Mouse (Mus musculus) heart, embryonic 11.5 days (tissue): ENCODE measurements around the gene Zmiz1. TPM values are rescaled to one million over a fixed set of nuclear protein-coding genes. Genes with fewer than 3 reads are reported as not detected.

Experiments used
- ATAC-seq: fragments of 200-750 bp; cut with Nextera tagmentation; replicated peaks from 2 replicates; pipeline ENCODE4 v1.8.0; 2017; ENCODE audit warnings: moderate library complexity; ENCODE audit not compliant: insufficient number of reproducible peaks, low FRiP score, low TSS enrichment
- H3K27ac ChIP-seq: fragments of 300-500 bp; sonication (generic); 2 replicates; pipeline ENCODE4 v1.5.1; 2014; ENCODE audit warnings: mild to moderate bottlenecking, low read depth, low read length
- H3K27me3 ChIP-seq: fragments of 300-500 bp; sonication (generic); 2 replicates; pipeline ENCODE4 v1.6.1; 2014; ENCODE audit warnings: mild to moderate bottlenecking, low read length, mixed read lengths; ENCODE audit not compliant: control insufficient read depth, insufficient read depth
- H3K36me3 ChIP-seq: fragments of 300-500 bp; sonication (generic); 2 replicates; pipeline ENCODE4 v1.6.1; 2014; ENCODE audit warnings: mild to moderate bottlenecking, low read length, moderate library complexity, mixed read lengths; ENCODE audit not compliant: control insufficient read depth, insufficient read depth
- H3K4me1 ChIP-seq: fragments of 300-500 bp; sonication (generic); 2 replicates; pipeline ENCODE4 v1.6.1; 2014; ENCODE audit warnings: low read length; ENCODE audit not compliant: control insufficient read depth, insufficient read depth
- H3K4me2 ChIP-seq: fragments of 300-500 bp; sonication (generic); 2 replicates; pipeline ENCODE4 v1.6.1; 2014; ENCODE audit warnings: mild to moderate bottlenecking, moderate library complexity
- H3K4me3 ChIP-seq: fragments of 300-500 bp; sonication (generic); 2 replicates; pipeline ENCODE4 v1.5.1; 2014; ENCODE audit warnings: low read depth, low read length
- H3K9ac ChIP-seq: fragments of 300-500 bp; sonication (generic); 2 replicates; pipeline ENCODE4 v1.6.1; 2014; ENCODE audit warnings: mild to moderate bottlenecking, low read depth, low read length, moderate library complexity
- H3K9me3 ChIP-seq: fragments of 300-500 bp; sonication (generic); replicated peaks from 2 replicates; pipeline ENCODE4 v1.6.1; 2016; ENCODE audit warnings: low read length; ENCODE audit not compliant: control insufficient read depth
- WGBS: fragments of 180-500 bp; shearing (Covaris S2); extraction: QIAGEN DNeasy Blood & Tissue Kit; methylation state at CpG from one replicate; pipeline ENCODE4 v1.1.7; 2014; ENCODE audit not compliant: insufficient replicate concordance; 5-methylcytosine and 5-hydroxymethylcytosine counted together
- polyA plus RNA-seq: library from polyadenylated mRNA; unstranded; fragments of >200 nt; fragmentation: Nextera tagmentation; extraction: Ambion mirVana; gene quantifications from 2 replicates; pipeline ENCODE4 v1.2.1, GENCODE M21; 2014

Gene Zmiz1
- polyA plus RNA-seq, 1 experiment from 2014 or later: 34.9 TPM

GRCm38 (mm10) chr14:25591426-25591825 is 132.4 kb downstream of the Zmiz1 start:
- no peak for ATAC-seq
- no peak overlapping the region for H3K4me2 ChIP-seq
- H3K9me3 ChIP-seq: no peaks in the 10 kb centered on the region

GRCm38 (mm10) chr14:25592522-25592921 is 133.5 kb downstream of the Zmiz1 start:
- Histone ChIP-seq H3K27ac (no peak overlapping the region), H3K27me3 (no peaks in the 10 kb centered on the region), H3K4me3 (no peak overlapping the region), H3K9me3 (no peaks in the 10 kb centered on the region), H3K9ac (no peak overlapping the region), H3K36me3 (peaks cover 5% of the 10 kb centered on the region), H3K4me1 (peaks cover 39% of the 10 kb centered on the region), H3K4me2 (no peak overlapping the region)
- no peak for ATAC-seq
- 51% methylated on average over 6 of the region's 6 CpGs for WGBS

More at GRCm38 (mm10) chr14:25591426-25591825, 132.4 kb downstream of the Zmiz1 start:
- peaks cover 50% of the 10 kb centered on the region for H3K4me1 ChIP-seq
- H3K4me3 ChIP-seq: no peak overlapping the region
- H3K27ac ChIP-seq: no peak overlapping the region
- whole genome bisulfite sequencing: 93% methylated on average over 1 of the region's 1 CpGs
- peaks cover 5% of the 10 kb centered on the region for H3K36me3 ChIP-seq
- no peaks in the 10 kb centered on the region for H3K27me3 ChIP-seq
- H3K9ac ChIP-seq: no peak overlapping the region

GRCm38 (mm10) chr14:25593876-25594275 is 134.9 kb downstream of the Zmiz1 start:
- WGBS: 68% methylated on average over 8 of the region's 8 CpGs
- no peak overlapping the region for H3K4me2 ChIP-seq
- no peak overlapping the region for H3K27ac ChIP-seq
- peaks cover 11% of the 10 kb centered on the region for H3K36me3 ChIP-seq
- H3K9me3 ChIP-seq: no peaks in the 10 kb centered on the region
- H3K4me3 ChIP-seq: no peak overlapping the region
- H3K27me3 ChIP-seq: no peaks in the 10 kb centered on the region
- no peak for ATAC-seq
- H3K9ac ChIP-seq: no peak overlapping the region
- peaks cover 30% of the 10 kb centered on the region for H3K4me1 ChIP-seq

GRCm38 (mm10) chr14:25594611-25595010 is 135.6 kb downstream of the Zmiz1 start:
- Histone ChIP-seq H3K27ac (no peak overlapping the region), H3K4me3 (no peak overlapping the region), H3K9me3 (no peaks in the 10 kb centered on the region), H3K4me1 (peaks cover 24% of the 10 kb centered on the region), H3K4me2 (no peak overlapping the region), H3K36me3 (peaks cover 11% of the 10 kb centered on the region), H3K9ac (no peak overlapping the region), H3K27me3 (no peaks in the 10 kb centered on the region)
- WGBS: 62% methylated on average over 4 of the region's 4 CpGs
- no peak for ATAC-seq

DNA sequence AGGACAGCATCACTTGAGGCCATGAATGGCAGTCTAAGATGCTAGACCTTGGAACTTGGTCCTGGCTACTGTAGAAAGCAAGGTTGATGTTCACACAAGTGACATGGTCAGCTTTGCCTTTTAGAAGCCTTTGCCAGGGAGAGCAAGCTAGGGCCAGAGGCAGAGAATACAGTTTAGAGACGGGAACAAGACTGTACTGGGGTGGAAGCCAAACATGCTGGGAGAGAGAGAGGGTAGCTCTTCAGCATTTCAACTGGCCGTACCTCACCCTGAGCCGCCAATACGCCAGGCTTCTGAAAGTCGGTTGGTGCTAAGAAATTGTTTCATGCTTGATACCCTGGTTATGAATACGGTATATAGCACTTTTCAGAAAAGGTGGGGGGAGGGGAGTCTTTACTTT is 140.0 kb downstream of the Zmiz1 start:
- no peak for ATAC-seq
- Histone ChIP-seq H3K9ac (no peak overlapping the region), H3K27me3 (no peaks in the 10 kb centered on the region), H3K4me2 (no peak overlapping the region), H3K4me3 (no peak overlapping the region), H3K4me1 (peaks cover 41% of the 10 kb centered on the region), H3K36me3 (peaks cover 11% of the 10 kb centered on the region), H3K27ac (no peak overlapping the region), H3K9me3 (no peaks in the 10 kb centered on the region)
- 85% methylated on average over 6 of the region's 6 CpGs for WGBS

GRCm38 (mm10) chr14:25599934-25600333 is 140.9 kb downstream of the Zmiz1 start:
- H3K27ac ChIP-seq: no peak overlapping the region
- ATAC-seq: no peak
- peaks cover 11% of the 10 kb centered on the region for H3K36me3 ChIP-seq
- H3K27me3 ChIP-seq: no peaks in the 10 kb centered on the region
- no peak overlapping the region for H3K4me2 ChIP-seq
- H3K4me1 ChIP-seq: peaks cover 44% of the 10 kb centered on the region
- H3K9me3 ChIP-seq: no peaks in the 10 kb centered on the region
- H3K4me3 ChIP-seq: no peak overlapping the region
- WGBS: 55% methylated on average over 12 of the region's 12 CpGs
- H3K9ac ChIP-seq: no peak overlapping the region

- H3K4me1 ChIP-seq: peaks cover 46% of the 10 kb centered on the region
- no peaks in the 10 kb centered on the region for H3K9me3 ChIP-seq
- H3K27ac ChIP-seq: no peak overlapping the region
- no peak overlapping the region for H3K9ac ChIP-seq
- H3K4me3 ChIP-seq: no peak overlapping the region
- H3K4me2 ChIP-seq: no peak overlapping the region
- 83% methylated on average over 7 of the region's 7 CpGs for WGBS
- no peak for ATAC-seq
- no peaks in the 10 kb centered on the region for H3K27me3 ChIP-seq
- H3K36me3 ChIP-seq: peaks cover 11% of the 10 kb centered on the region
These were observed 141.4 kb downstream of the Zmiz1 start for GRCm38 (mm10) chr14:25600358-25600757.

DNA sequence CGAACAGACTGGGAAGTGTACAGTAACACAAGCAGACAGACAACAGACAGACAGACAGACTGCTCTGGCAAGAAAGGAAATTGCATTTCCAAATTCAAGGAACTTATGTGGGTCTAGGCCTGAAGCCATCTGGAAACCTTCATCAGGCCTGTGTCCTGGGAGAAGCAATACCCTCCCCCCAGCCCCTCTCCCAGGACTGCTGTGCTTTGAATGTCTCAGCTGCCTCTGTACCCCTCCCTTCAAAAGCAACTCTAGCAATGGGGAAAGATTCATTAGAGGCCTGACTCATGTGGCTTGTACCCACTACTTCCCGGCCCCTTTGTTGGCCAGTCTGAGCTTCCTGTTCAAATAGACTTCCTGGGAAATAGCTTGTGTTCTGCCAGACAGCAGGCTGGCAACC is 142.0 kb downstream of the Zmiz1 start:
- WGBS: 41% methylated on average over 2 of the region's 2 CpGs
- ATAC-seq: no peak
- H3K9ac ChIP-seq: no peak overlapping the region
- H3K36me3 ChIP-seq: peaks cover 8% of the 10 kb centered on the region
- H3K4me3 ChIP-seq: no peak overlapping the region
- H3K27ac ChIP-seq: no peak overlapping the region
- peaks cover 52% of the 10 kb centered on the region for H3K4me1 ChIP-seq
- no peaks in the 10 kb centered on the region for H3K9me3 ChIP-seq
- no peaks in the 10 kb centered on the region for H3K27me3 ChIP-seq
- H3K4me2 ChIP-seq: no peak overlapping the region

DNA sequence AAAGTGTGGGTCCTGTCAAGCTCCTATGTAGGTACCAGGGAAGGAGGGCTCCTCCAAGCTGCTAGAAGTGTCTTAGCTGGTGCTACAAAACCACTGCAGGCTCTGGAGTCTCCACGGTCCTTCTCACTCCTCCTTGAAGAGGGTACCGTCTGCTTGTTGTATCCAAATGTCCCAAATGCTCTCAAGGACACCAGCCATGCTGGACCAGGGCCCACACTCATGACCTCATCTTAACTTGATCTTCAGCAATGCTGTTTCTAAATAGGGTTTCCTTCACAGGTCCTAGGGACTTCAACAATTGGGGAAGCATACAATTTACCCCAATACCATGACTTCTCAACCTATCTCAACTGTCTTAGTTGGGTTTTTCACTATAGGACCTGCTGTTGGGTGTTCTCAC is 143.0 kb downstream of the Zmiz1 start:
- Histone ChIP-seq H3K27me3 (no peaks in the 10 kb centered on the region), H3K36me3 (peaks cover 6% of the 10 kb centered on the region; the same call in 1 of the 2 replicates), H3K9ac (no peak overlapping the region), H3K4me2 (no peak overlapping the region), H3K4me1 (peaks cover 62% of the 10 kb centered on the region), H3K9me3 (no peaks in the 10 kb centered on the region), H3K4me3 (no peak overlapping the region), H3K27ac (no peak overlapping the region)
- 81% methylated on average over 2 of the region's 2 CpGs for WGBS
- no peak for ATAC-seq
